Mouse (Mus musculus) olfactory bulb, adult 2 months (tissue): Measurements from ENCODE around the gene Phkb.

ENCODE experiments used
- CTCF ChIP-seq: fragments of 200-500 bp; IDR thresholded peaks from 2 replicates; pipeline ENCODE4 v1.5.1; 2012; ENCODE audit warnings: low read depth, mild to moderate bottlenecking, low read length, moderate library complexity; ENCODE audit not compliant: insufficient read depth
- POLR2A ChIP-seq: fragments of 200-500 bp; IDR thresholded peaks from 2 replicates; pipeline ENCODE4 v1.6.1; 2012; ENCODE audit warnings: mild to moderate bottlenecking, low read depth, low read length, moderate library complexity; ENCODE audit not compliant: insufficient read depth

DNA sequence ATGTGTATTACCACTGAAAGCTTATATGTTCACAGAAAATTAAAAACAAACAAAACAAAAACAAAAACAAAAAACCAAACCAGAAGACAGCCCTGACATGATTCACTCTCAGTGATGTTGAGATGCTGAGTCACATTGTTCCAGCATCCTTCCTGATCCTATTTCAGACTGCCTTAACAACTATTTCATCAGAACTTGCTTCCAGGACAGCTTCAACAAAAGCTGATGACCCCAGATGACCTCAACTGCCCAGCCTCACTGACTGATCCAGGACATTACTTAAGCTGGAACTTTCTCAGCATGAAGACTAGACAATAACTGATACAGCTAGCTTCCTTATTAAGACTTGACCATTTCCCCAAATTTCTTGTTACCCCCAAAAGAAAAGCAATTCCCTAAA lies 165.7 kb downstream of the Phkb start:
- TF ChIP-seq CTCF (no peak), POLR2A (no peak)
